Mouse (Mus musculus) layer of hippocampus, adult 18-20 months (tissue): ENCODE results near the gene Wasl. TPM values are rescaled to one million over a fixed set of nuclear protein-coding genes. Genes with fewer than 3 reads are reported as not detected.
A peak's percentile ranks its signal among the peaks of the same experiment; 100 is the strongest.

Experiments used
- DNase-seq, 2 experiments: peaks; one replicate each; pipeline ENCODE4 v3.0.0; 2022; ENCODE audit warnings: low spot score in 2 of 2
- total RNA-seq, 2 experiments: library from RNA; stranded (reverse); gene quantifications; 2 replicates each; pipeline ENCODE4 v1.2.3; 2021

Wasl gene
- total RNA-seq, 2 experiments from 2014 or later: 144 to 162 TPM

GRCm38 (mm10) chr6:24606512-24606911, 58.3 kb downstream of the Wasl start:
- no peak for DNase-seq

DNA sequence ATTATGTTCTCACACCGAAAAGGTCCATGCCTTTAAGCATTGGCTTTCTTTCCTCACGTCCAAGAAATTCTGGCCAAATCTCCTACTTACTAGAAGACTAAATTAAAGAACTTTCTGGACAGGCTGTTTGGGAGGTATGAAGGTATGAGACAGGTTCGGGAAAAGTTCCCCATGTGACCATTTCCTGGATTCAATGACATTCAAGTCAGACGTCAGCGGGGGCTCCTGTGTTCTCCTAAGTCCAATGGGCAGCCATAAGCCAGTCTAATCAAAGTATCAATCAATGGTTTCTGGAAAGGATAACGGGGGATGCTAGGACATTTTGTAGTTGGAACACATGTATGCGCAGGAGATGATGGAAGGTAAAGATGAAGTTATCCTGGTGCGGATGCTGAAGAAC, 59.2 kb downstream of the Wasl start:
- DNase-seq: no peak

- DNase-seq: no peak
These were observed 60.5 kb downstream of the Wasl start for GRCm38 (mm10) chr6:24604289-24604688.

DNA sequence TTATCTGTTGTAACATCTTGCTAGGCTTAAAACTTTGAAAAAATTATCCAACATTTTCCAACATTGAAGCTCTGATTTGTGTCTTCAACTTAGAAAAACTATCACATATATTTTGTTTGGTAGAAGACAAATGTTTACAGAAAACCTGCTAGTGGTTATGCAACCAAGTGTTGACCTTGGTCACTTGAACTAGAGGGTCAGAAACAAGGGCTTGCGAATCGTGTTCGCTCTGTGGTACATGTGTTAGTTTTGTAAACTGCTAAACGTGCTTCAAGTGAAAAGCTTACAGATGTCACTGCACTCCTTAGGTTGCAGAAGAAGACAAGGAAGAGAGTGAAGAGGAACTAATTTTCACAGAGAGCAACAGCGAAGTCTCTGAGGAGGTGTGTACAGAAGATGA, 61.8 kb downstream of the Wasl start:
- DNase-seq: no peak

DNA sequence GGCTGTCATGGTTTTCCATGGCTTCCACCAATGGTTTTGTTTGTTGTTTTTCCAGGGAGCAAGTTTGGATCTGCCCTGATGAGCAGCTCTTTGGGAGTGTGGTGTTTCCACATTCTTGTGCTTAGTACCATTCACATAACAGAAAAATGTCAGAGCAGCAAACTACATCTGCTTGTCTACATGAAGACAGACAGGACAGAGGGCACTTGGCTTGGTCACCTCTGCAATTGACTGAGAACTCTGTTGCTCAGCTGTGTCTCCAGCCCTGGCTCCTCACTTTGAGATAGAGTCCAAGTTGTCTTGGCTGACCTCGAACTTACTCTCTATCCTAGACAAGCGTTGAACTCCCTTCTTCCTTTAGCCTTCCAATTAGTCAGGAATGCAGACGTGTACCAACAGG, 62.5 kb downstream of the Wasl start:
- no peak for DNase-seq

DNA sequence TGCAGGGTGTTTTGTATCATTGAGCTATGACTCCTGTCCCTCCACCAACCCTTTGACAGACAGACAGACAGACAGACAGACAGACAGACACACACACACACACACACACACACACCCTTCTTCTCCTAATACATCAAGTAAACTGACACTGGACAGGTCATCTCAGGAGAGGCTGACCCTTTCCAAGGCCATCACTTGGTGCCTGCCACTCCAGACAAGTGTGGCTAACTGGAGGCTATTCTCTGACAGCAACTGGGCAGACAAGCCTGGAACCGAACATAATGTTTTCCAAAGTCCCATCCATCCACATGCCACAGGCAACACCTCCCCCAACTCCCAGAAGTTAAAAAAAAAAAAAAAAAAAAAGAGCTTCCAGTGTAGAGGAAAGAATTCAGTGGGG, 63.1 kb downstream of the Wasl start:
- no peak for DNase-seq

GRCm38 (mm10) chr6:24600726-24601125, 64.1 kb downstream of the Wasl start:
- DNase-seq: no peak

DNA sequence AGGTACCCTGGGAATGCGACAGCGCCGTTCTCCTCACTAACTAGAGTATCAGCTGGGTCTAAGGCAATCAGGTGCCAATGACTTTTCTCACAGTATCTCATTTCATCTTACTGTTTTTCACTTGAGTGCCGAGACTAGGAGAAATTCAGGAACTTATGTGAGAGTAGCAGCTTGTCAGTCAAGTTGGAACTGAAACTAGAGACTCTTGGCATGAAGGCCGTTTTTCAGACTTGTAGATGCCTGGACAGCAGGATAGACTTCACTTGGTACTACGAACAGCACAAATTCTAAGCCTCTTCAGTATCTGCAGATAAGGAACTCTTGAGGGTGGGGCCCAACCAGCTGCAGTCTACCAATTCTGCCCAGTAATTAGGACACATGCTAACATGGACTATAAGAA, 64.7 kb downstream of the Wasl start:
- DNase-seq: no peak

DNA sequence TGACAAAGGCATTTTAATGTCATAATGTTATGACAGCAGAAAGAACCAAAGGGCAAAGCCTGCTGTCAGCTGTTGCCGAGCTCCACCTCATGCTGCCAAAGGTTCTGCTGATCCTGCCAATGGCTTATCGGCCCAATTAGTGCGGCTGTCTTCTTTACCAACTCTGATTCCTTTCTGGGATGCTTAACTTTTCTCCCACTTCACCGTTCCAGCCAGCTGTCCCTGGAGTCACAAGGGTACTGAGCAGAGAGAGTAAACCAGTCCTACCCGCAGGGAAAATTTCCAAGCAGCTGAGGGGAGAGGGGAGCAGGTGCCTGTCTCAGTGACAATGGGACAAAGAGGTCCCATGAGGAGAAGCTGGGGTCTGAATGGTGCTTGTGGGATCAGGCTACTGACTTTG, 65.2 kb downstream of the Wasl start:
- no peak for DNase-seq

DNA sequence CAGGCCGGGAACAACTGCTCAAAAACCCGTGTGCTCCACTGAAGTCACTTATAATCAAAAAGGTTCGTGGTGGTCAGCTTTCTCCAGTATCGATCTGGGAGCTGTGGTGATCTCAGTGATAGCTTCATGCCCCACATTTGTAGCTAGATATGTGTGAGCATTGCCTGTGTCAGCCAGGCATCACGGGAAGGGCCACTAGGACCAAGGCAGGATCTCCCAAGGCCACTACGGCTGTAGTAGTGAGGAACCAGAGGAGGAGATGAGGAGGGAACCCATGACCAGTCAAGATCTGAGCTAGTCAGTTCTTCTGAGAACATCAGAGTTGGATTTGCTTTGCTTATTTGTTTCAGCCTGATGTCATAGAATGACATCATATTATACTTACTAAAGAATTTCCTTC, 65.6 kb downstream of the Wasl start:
- no peak for DNase-seq

- no peak for DNase-seq
These were observed 67.3 kb downstream of the Wasl start, which contains the start of gene Lmod2 for GRCm38 (mm10) chr6:24597500-24597899. Lmod2 (plus strand) TSS chr6:24597762.

DNA sequence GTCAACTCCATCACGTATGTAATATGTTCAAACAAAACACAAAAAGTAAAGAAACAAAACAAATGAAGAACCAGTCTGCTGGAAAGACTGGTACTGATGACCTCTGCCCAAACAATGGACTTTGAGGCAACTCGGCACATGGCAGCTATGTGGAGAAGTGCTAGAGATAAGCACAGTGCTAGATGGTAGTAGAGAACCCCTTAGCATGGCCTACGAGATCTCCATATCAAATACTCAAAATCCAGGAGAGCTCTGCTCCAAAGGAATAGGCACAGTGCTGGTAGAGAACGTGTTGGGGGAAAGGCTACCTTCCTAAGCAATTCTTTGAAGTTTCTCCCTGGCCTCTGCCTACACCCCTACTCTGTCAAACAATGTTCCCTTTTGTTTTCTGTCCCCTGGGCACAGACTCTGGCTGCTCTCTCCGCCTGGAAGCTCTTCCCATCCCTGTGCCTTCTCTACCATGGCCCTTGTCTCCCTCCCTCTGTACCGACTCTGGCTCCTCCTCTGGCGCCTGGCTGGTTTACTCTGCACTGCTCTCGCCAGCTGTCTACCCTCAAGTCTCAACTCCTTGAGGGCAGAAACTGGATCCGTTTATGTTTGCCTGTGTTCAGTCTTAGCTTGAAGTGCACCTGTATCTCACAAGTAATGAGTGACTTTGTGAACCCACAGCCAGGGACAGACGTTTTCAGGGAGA, 73.1 kb downstream of the Wasl start:
- DNase-seq: no peak

- DNase-seq: no peak
These were observed 74.5 kb downstream of the Wasl start for GRCm38 (mm10) chr6:24590282-24590681.

- peak in 1 of 2 experiments; percentile 33 for DNase-seq
These were observed 77.9 kb downstream of the Wasl start for GRCm38 (mm10) chr6:24586885-24587284.

GRCm38 (mm10) chr6:24585431-24586310, 79.1 kb downstream of the Wasl start:
- no peak for DNase-seq

GRCm38 (mm10) chr6:24583456-24583855, 81.4 kb downstream of the Wasl start:
- DNase-seq: no peak

DNA sequence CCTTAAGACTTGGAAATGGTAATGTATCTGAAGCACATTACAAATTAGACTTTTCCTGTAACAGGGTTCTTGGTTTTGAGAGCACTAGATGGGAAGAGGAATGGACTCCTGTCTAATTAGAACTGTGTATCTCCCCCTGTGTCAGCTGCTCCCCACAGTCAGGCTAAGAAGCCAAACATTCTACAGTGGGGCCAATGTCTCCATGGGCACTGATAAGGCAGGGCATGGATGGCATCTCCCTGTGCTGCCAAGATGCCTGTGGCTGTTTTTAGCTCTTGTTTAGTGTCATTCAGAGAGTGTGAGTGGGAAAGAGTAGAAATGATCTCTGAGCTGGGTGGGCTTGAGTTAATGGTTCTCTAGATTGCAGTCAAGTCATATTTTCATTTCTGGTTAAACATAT, 91.5 kb downstream of the Wasl start:
- no peak for DNase-seq

DNA sequence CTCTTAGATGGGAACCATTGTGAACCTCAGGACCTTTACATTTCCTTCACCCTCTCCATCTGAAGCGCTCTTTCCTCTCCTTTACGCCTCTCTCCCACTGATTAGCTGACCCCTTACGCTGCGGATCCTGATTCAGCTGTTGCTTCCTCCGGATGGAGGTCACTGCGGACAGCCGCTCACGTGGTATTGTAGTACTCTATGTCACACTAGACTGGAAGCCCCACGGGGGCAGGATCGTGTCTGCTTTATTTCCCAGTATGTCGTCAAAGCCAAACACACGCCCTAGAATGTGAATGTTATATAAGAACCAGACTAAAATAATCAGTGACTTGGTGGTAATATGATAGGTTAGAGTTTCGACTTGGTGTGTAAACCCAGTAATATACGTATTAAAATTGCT, 92.4 kb downstream of the Wasl start:
- no peak for DNase-seq

- DNase-seq: no peak
These were observed 93.7 kb downstream of the Wasl start for GRCm38 (mm10) chr6:24571126-24571525.

- peak in 1 of 2 experiments; percentile 32 for DNase-seq
These were observed 94.5 kb downstream of the Wasl start for GRCm38 (mm10) chr6:24570278-24570677.

- DNase-seq: no peak
These were observed 95.1 kb downstream of the Wasl start for GRCm38 (mm10) chr6:24569711-24570110.

GRCm38 (mm10) chr6:24568963-24569362, 95.8 kb downstream of the Wasl start:
- DNase-seq: no peak

GRCm38 (mm10) chr6:24564886-24565285, 99.9 kb downstream of the Wasl start:
- no peak for DNase-seq
